Mouse (Mus musculus) lung, embryonic 16.5 days (tissue): ENCODE results near the gene Dnajc7. TPM values are rescaled to one million over a fixed set of nuclear protein-coding genes. Genes with fewer than 3 reads are reported as not detected.

Experiments used
- ATAC-seq: fragments of 200-750 bp; cut with Nextera tagmentation; 2 replicates; pipeline ENCODE4 v1.8.0; 2017; ENCODE audit warnings: low read depth, mild to moderate bottlenecking, moderate library complexity
- H3K27ac ChIP-seq: fragments of 300-500 bp; sonication (generic); 2 replicates; pipeline ENCODE4 v1.5.1; 2014; ENCODE audit warnings: mild to moderate bottlenecking, control low read depth, low read length
- H3K27me3 ChIP-seq: fragments of 300-500 bp; sonication (generic); 2 replicates; pipeline ENCODE4 v1.6.1; 2014; ENCODE audit warnings: low read depth, low read length, mixed read lengths; ENCODE audit not compliant: control insufficient read depth, insufficient read depth
- H3K36me3 ChIP-seq: fragments of 300-500 bp; sonication (generic); 2 replicates; pipeline ENCODE4 v1.6.1; 2014; ENCODE audit warnings: low read length; ENCODE audit not compliant: control insufficient read depth, insufficient read depth
- H3K4me1 ChIP-seq: fragments of 300-500 bp; sonication (generic); replicated peaks from 2 replicates; pipeline ENCODE4 v1.6.1; 2014; ENCODE audit warnings: low read length, mixed read lengths; ENCODE audit not compliant: control insufficient read depth, insufficient read depth
- H3K4me2 ChIP-seq: fragments of 300-500 bp; sonication (generic); 2 replicates; pipeline ENCODE4 v1.6.1; 2014; ENCODE audit warnings: low read depth, low read length, control low read depth
- H3K4me3 ChIP-seq: fragments of 300-500 bp; sonication (generic); 2 replicates; pipeline ENCODE4 v1.5.1; 2014; ENCODE audit warnings: mild to moderate bottlenecking, low read length, control low read depth
- H3K9ac ChIP-seq: fragments of 300-500 bp; sonication (generic); 2 replicates; pipeline ENCODE4 v1.6.1; 2014; ENCODE audit warnings: low read length, control low read depth
- H3K9me3 ChIP-seq: fragments of 300-500 bp; sonication (generic); 2 replicates; pipeline ENCODE4 v1.6.1; 2016; ENCODE audit warnings: low read length; ENCODE audit not compliant: control insufficient read depth
- WGBS: fragments of 180-500 bp; shearing (Covaris S2); extraction: QIAGEN DNeasy Blood & Tissue Kit; methylation state at CpG from one replicate; pipeline ENCODE4 v1.1.7; 2014; 5-methylcytosine and 5-hydroxymethylcytosine counted together
- polyA plus RNA-seq: library from polyadenylated mRNA; unstranded; fragments of >200 nt; fragmentation: Nextera tagmentation; extraction: Ambion mirVana; gene quantifications from 2 replicates; pipeline ENCODE4 v1.2.1, GENCODE M21; 2015

Gene Dnajc7
- polyA plus RNA-seq, 1 experiment from 2014 or later = 230 TPM

DNA sequence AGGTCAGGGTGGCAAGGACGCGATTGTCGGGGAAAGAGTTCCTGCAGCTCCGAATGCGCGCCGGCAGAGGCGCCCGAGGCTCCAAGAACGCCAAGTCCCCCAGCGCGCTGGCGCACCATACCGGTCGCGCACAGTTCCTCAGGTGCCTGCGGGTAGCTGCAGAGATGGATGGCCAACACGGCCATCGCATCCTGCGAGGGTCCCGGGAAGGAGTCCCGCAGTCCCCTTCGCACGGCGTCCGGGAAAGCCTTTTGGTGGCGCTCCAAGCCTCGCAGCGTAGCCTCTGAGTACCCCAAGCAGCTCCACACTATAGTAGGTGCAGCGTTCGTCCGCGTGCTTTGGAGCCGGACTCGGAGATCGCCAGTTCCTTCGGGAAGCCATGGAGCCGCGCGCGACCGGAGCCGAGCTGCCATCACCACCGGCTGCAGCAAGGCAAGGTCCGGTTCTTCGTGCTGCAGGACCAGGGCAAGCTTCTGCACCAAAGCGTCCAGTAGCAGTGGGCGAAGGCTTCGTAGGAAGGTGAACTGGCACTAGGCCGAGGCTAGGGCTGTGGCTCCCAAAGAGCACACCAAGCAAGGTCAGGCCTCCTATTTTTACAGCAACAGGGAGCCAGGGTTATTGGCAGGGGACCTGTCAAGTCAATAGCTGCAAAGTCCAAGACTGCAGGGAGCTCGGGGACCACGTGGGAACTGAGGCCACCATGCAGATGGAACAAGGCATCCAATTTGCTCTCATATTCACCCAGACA, 20.4 kb upstream of the Dnajc7 start:
- 8% methylated on average over 52 of the region's 52 CpGs for WGBS
- Histone ChIP-seq H3K4me2 (peak overlapping the region; percentile 69), H3K4me3 (peak overlapping the region; percentile 44), H3K4me1 (no peaks in the 10 kb centered on the region; the same call in none of the 2 replicates), H3K9me3 (no peaks in the 10 kb centered on the region), H3K27me3 (peaks cover 21% of the 10 kb centered on the region), H3K27ac (no peak overlapping the region), H3K9ac (0 out of 2 replicates have a peak overlapping the region, but pooled peaks have one; percentile 11), H3K36me3 (no peaks in the 10 kb centered on the region)
- ATAC-seq = peak; percentile 34; the same call in 1 of the 2 replicates

DNA sequence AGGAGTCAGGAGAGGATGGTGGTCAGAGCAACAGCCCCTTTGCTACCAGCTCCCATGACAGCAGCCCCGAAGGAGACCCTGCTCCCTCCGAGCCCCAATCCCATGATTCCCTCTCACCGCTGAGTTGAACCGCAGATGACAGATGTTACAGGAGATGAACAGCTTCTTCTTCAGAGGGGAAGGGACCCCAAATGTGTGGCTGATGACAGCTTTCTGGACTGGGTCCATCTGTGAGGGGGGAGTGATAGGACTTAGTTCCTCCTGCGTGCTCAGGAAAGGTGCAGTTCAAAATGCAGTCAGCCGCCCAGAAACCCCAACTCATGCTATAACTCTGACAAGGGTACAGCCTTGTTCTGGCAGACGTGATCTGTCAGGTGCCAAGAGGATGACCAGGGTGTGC, 14.6 kb upstream of the Dnajc7 start:
- Histone ChIP-seq H3K27ac (no peak overlapping the region), H3K4me3 (no peak overlapping the region), H3K9ac (no peak overlapping the region), H3K4me1 (no peaks in the 10 kb centered on the region), H3K27me3 (peaks cover 4% of the 10 kb centered on the region), H3K4me2 (no peak overlapping the region), H3K36me3 (no peaks in the 10 kb centered on the region), H3K9me3 (no peaks in the 10 kb centered on the region)
- no peak for ATAC-seq
- WGBS = 55% methylated on average over 7 of the region's 7 CpGs

DNA sequence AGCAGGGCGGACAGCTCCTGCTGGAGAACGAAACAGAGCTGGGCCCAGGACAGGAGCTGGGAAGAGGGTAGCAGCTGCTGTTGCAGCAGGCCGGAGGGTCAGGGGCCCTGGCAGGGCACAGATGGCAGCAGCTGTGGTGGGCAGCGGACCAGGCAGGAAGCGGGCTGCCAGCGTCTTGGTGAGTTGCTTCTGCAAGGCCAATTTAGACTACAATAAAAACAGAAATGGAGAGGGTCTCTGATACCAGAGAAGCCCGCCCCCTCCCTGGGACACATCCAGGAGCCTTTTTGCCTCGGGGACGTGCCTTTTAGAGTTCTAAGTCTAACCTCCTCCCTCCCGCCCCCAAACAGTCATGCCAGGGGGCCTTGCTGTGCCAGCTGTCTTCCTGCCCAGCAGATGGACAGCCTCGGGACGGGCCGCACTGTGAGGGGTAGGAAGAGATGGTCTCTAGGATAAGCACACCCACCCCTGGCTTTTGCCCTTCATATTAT, 8.9 kb upstream of the Dnajc7 start:
- Histone ChIP-seq H3K4me2 (no peak overlapping the region), H3K4me1 (peaks cover 9% of the 10 kb centered on the region), H3K9me3 (no peaks in the 10 kb centered on the region), H3K27me3 (no peaks in the 10 kb centered on the region), H3K4me3 (no peak overlapping the region), H3K27ac (no peak overlapping the region), H3K9ac (no peak overlapping the region; the same call in 1 of the 2 replicates), H3K36me3 (peaks cover 10% of the 10 kb centered on the region)
- 45% methylated on average over 13 of the region's 13 CpGs for WGBS
- ATAC-seq = no peak

DNA sequence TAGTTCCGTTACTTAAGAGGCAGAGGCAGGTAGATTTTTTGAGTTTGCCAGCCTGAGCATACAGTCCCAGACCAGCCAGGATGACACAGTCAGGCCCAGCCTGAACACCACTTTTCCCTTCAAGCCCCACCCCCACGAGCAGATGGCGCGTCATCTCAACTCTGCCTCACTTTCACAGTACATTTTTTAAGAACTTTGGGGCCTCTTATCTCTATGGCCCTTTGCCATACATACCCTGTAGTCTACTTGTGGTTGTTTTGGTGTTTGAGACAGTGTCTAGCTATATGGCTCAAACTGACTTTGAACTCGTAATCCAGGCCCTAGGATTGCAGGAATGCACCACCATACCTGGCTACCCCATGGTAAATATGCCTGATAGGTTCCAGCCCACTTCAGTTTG, 8.1 kb upstream of the Dnajc7 start:
- WGBS = 65% methylated on average over 5 of the region's 5 CpGs
- no peak for ATAC-seq
- no peak overlapping the region for H3K9ac ChIP-seq

DNA sequence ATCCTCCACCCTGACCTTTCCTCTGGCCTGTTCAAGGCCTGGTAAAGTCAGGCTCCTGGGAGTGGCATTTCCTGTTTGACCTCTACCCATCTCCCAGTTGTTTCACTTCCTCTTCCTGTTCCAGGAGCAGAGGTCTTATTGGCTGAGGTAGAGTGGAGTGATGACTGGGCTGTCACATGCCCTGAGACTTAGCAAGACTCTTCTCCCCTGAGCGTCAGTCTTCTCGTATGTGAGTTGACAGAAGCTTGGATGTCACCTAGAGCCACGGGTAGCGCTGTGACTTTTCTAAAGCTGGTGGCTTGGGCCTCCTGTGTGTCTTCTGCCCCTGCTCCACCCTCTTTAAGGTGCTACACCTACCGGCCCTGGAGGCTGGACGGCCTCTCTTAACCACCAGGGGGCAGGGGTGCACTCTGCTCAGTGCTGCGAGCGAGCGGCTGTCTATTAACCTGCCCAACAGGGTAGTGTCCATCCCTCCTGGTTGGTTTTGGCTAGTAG, 6.8 kb upstream of the Dnajc7 start:
- H3K4me3 ChIP-seq = no peak overlapping the region
- peaks cover 15% of the 10 kb centered on the region for H3K4me1 ChIP-seq
- ATAC-seq = peak; percentile 44; the same call in 1 of the 2 replicates
- WGBS = 13% methylated on average over 9 of the region's 9 CpGs
- H3K4me2 ChIP-seq = no peak overlapping the region
- H3K9ac ChIP-seq = no peak overlapping the region
- peak overlapping the region; percentile 58 for H3K27ac ChIP-seq
- H3K27me3 ChIP-seq = no peaks in the 10 kb centered on the region
- no peaks in the 10 kb centered on the region for H3K9me3 ChIP-seq
- H3K36me3 ChIP-seq = peaks cover 10% of the 10 kb centered on the region

More for the DNA sequence above, 8.1 kb upstream of the Dnajc7 start:
- H3K27me3 ChIP-seq = no peaks in the 10 kb centered on the region
- H3K4me3 ChIP-seq = no peak overlapping the region
- H3K4me2 ChIP-seq = no peak overlapping the region
- peaks cover 10% of the 10 kb centered on the region for H3K36me3 ChIP-seq
- no peaks in the 10 kb centered on the region for H3K9me3 ChIP-seq
- no peak overlapping the region for H3K27ac ChIP-seq
- H3K4me1 ChIP-seq = peaks cover 15% of the 10 kb centered on the region

DNA sequence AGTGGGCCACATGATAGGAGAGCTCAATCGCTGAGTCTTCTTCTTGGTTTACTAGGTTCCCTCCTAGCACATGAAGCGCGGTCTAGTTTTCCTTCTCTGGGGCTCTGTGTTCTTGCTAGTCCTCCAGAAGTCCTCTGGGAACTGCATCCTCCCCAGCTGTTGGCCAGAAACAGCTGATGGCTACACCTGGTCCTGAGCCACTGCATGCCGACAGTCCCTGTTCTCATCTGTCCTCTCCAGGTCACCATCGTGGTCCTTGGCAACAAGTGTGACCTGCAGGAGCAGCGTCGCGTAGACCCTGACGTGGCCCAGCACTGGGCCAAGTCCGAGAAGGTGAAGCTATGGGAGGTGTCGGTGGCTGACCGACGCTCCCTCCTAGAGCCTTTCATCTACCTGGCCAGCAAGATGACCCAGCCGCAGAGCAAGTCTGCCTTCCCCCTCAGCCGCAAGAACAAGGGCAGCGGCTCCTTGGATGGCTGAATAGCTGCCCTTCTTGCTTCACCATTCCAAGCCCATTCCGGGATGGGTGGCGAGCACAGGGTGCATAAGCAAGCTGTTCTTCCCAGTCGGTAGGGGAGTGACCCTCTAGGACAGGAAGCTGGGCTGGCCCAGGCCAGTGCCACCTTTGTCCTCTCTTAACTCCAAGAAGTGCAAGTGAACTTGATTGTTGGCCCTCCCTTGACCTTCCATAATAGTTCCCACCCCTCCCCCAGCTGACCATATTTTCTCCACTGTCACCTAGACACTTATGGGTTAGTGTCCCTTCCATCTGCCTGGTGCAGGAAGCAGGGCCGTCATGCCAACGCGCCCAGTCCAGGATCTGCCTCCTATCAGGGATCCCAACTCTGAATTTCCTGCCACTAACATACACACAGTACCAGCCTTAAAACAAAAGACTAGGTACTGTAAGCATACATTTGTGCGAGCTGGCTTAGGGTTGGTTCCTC, 6.1 kb upstream of the Dnajc7 start:
- H3K27ac ChIP-seq = peak overlapping the region; percentile 58
- H3K9me3 ChIP-seq = no peaks in the 10 kb centered on the region
- no peaks in the 10 kb centered on the region for H3K27me3 ChIP-seq
- H3K4me2 ChIP-seq = no peak overlapping the region
- H3K9ac ChIP-seq = no peak overlapping the region
- ATAC-seq = no peak
- H3K4me1 ChIP-seq = peaks cover 15% of the 10 kb centered on the region
- H3K4me3 ChIP-seq = no peak overlapping the region
- WGBS = 91% methylated on average over 23 of the region's 23 CpGs
- peaks cover 10% of the 10 kb centered on the region for H3K36me3 ChIP-seq

DNA sequence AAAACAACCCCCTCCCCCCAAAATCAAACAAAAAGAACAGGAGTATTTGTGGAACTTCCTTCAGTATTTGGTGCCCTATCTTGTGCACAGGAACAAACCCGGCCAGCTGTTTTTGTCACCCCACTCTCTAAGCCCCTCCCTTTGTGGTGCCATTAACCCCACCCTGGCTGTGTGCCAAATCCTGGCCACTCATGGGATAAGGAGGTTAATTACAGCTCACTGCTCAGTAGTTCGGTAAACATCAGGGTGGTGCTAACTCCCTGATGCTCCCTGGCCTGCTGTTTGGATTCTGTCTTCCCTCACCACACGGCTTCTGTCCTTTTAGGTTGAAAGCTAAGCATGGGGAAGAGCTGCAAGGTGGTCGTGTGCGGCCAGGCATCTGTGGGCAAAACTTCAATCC, 3.9 kb upstream of the Dnajc7 start:
- H3K36me3 ChIP-seq = peaks cover 10% of the 10 kb centered on the region
- peak overlapping the region; percentile 79 for H3K4me2 ChIP-seq
- H3K9me3 ChIP-seq = no peaks in the 10 kb centered on the region
- H3K9ac ChIP-seq = peak overlapping the region; percentile 92; the same call in 1 of the 2 replicates
- H3K27ac ChIP-seq = no peak overlapping the region
- no peak for ATAC-seq
- H3K27me3 ChIP-seq = no peaks in the 10 kb centered on the region
- 30% methylated on average over 5 of the region's 5 CpGs for WGBS
- H3K4me1 ChIP-seq = peaks cover 17% of the 10 kb centered on the region
- peak overlapping the region; percentile 90 for H3K4me3 ChIP-seq

DNA sequence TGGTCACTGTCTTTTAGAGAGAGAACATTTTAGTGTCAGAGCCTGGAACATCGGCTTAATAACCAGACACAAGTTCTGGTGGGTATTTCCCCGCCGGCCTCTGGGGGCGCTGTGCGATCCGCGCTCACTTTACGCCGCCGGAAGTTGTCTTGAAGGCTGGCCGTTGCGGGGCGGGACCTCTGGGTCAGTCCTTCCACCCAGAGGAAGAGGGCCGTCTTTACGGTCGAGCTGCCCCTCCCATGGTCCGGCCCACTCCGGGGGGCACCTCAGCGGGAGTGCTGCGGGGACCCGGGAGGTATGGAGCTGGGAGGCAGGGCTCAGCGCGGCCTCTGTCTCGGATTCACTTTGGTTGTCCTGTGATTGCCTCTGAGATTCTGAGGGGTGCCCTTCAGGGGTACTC, 2.7 kb upstream of the Dnajc7 start:
- no peaks in the 10 kb centered on the region for H3K27me3 ChIP-seq
- ATAC-seq = peak; percentile 87
- under 1% methylated on average over 24 of the region's 24 CpGs for WGBS
- peaks cover 10% of the 10 kb centered on the region for H3K36me3 ChIP-seq
- peaks cover 20% of the 10 kb centered on the region for H3K4me1 ChIP-seq
- peak overlapping the region; percentile 92 for H3K9ac ChIP-seq
- H3K27ac ChIP-seq = peak overlapping the region; percentile 77
- peak overlapping the region; percentile 79 for H3K4me2 ChIP-seq
- H3K4me3 ChIP-seq = peak overlapping the region; percentile 90
- no peaks in the 10 kb centered on the region for H3K9me3 ChIP-seq
